Mouse (Mus musculus): ENCODE measurements around the gene Twist2. TPM values are rescaled to one million over a fixed set of nuclear protein-coding genes. Genes with fewer than 3 reads are reported as not detected.

Twist2 gene
- polyA plus RNA-seq, 1 experiment from 2014 or later = 17.9 TPM

- WGBS = 63% methylated on average over 4 of the region's 4 CpGs
- no peak overlapping the region for H3K27ac ChIP-seq
- no peak for DNase-seq (ENCODE audit: low spot score)
- H3K36me3 ChIP-seq = no peaks in the 10 kb centered on the region
- 0 out of 2 replicates have a peak, but pooled peaks cover 6% of the 10 kb centered on the region for H3K27me3 ChIP-seq (ENCODE audit: insufficient read depth, poor library complexity, severe bottlenecking)
- H3K4me1 ChIP-seq = peaks cover 4% of the 10 kb centered on the region; the same call in 1 of the 2 replicates
- H3K9me3 ChIP-seq = no peaks in the 10 kb centered on the region
- no peak overlapping the region for H3K4me3 ChIP-seq
Observed at GRCm38 (mm10) chr1:91779819-91780218, 21.4 kb upstream of the Twist2 start.

DNA sequence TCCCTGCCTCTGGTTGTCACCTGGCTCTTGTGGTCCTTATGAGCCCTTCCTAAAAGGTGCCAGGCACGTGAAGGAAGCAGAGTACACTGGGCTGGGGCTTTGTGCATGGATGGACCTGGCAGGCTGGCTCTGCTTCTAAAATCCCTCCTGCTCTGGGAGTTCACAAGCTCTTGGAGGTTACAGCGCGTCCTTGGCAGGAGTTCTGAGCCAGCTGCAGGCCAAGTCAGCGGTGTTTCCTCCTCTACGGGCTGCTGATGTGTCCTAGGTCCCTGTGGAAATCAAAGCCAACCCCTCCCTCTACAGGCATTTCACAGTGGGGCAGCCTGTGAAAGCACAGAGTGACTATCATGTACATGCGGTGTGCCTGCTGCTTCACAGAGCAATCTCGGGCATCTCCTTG is 20.1 kb upstream of the Twist2 start:
- Histone ChIP-seq H3K36me3 (no peaks in the 10 kb centered on the region), H3K4me3 (no peak overlapping the region), H3K9me3 (no peaks in the 10 kb centered on the region), H3K4me1 (peaks cover 4% of the 10 kb centered on the region; the same call in 1 of the 2 replicates), H3K27ac (no peak overlapping the region), H3K27me3 (ENCODE audit: insufficient read depth, poor library complexity, severe bottlenecking) (0 out of 2 replicates have a peak, but pooled peaks cover 6% of the 10 kb centered on the region)
- WGBS = 73% methylated on average over 7 of the region's 7 CpGs
- no peak for DNase-seq (ENCODE audit: low spot score)

- 0 out of 2 replicates have a peak, but pooled peaks cover 6% of the 10 kb centered on the region for H3K27me3 ChIP-seq (ENCODE audit: insufficient read depth, poor library complexity, severe bottlenecking)
- WGBS = 73% methylated on average over 3 of the region's 3 CpGs
- H3K4me3 ChIP-seq = no peak overlapping the region
- DNase-seq (ENCODE audit: low spot score) = no peak
- no peaks in the 10 kb centered on the region for H3K9me3 ChIP-seq
- no peak overlapping the region for H3K27ac ChIP-seq
- H3K36me3 ChIP-seq = no peaks in the 10 kb centered on the region
- H3K4me1 ChIP-seq = peaks cover 4% of the 10 kb centered on the region; the same call in 1 of the 2 replicates
Observed at GRCm38 (mm10) chr1:91784162-91784561, 17.1 kb upstream of the Twist2 start.

- peaks cover 37% of the 10 kb centered on the region for H3K4me1 ChIP-seq
- no peaks in the 10 kb centered on the region for H3K9me3 ChIP-seq
- no peak for DNase-seq (ENCODE audit: low spot score)
- H3K27me3 ChIP-seq (ENCODE audit: insufficient read depth, poor library complexity, severe bottlenecking) = peaks cover 68% of the 10 kb centered on the region
- H3K27ac ChIP-seq = no peak overlapping the region
- 44% methylated on average over 3 of the region's 3 CpGs for WGBS
- no peak overlapping the region for H3K4me3 ChIP-seq
- H3K36me3 ChIP-seq = no peaks in the 10 kb centered on the region
Observed at GRCm38 (mm10) chr1:91799323-91799722, 1.9 kb upstream of the Twist2 start.

GRCm38 (mm10) chr1:91800348-91800747 is 913 bp upstream of the Twist2 start:
- H3K9me3 ChIP-seq = no peaks in the 10 kb centered on the region
- H3K4me3 ChIP-seq = peak overlapping the region; percentile 70
- no peak for DNase-seq (ENCODE audit: low spot score)
- H3K36me3 ChIP-seq = no peaks in the 10 kb centered on the region
- WGBS = 39% methylated on average over 13 of the region's 13 CpGs
- H3K4me1 ChIP-seq = peaks cover 37% of the 10 kb centered on the region
- H3K27me3 ChIP-seq (ENCODE audit: insufficient read depth, poor library complexity, severe bottlenecking) = peaks cover 77% of the 10 kb centered on the region
- peak overlapping the region; percentile 82 for H3K27ac ChIP-seq

- H3K27ac ChIP-seq = peak overlapping the region; percentile 82
- WGBS = 3% methylated on average over 45 of the region's 45 CpGs
- H3K4me1 ChIP-seq = peaks cover 37% of the 10 kb centered on the region
- no peaks in the 10 kb centered on the region for H3K36me3 ChIP-seq
- no peak for DNase-seq (ENCODE audit: low spot score)
- H3K9me3 ChIP-seq = no peaks in the 10 kb centered on the region
- peaks cover 79% of the 10 kb centered on the region for H3K27me3 ChIP-seq (ENCODE audit: insufficient read depth, poor library complexity, severe bottlenecking)
- H3K4me3 ChIP-seq = peak overlapping the region; percentile 70
Observed at GRCm38 (mm10) chr1:91801844-91802366, 644 bp downstream of the Twist2 start.

DNA sequence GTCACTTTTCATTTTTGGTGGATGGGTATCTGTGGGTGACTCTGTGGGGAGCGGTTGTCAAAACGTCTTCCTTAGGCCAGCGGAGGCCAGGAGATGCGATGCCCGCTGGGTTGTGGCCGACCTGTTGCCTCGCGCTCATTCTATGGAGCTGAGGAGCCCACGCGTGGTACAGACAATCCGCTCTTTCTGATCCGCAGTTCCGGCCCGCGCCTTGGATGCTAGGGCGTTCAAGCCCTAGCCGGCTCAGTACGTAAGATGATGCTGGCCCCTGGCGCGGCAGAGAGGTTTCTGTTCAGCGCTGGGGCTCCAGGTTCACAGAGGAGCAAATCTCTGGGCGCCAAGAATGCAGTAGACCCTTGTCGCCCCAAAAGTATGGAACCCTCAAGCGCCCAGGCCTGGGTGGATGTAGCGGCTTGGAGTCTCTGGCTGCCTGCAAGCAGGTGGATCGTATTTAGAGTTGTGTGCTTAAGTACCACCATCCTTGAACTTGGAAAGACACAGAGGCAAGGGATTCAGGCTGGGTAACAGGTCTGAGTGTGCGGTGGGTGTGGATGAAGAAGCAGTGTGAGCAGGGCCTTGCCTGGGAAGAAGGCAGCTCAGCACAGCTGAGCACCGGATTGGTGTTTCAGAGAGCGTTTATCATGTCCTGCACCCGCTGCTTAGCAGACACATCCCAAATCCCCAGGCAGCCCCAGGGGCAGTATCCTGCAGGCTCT is 1.3 kb downstream of the Twist2 start:
- Histone ChIP-seq H3K27me3 (ENCODE audit: insufficient read depth, poor library complexity, severe bottlenecking) (peaks cover 73% of the 10 kb centered on the region), H3K9me3 (no peaks in the 10 kb centered on the region), H3K4me1 (peaks cover 43% of the 10 kb centered on the region), H3K27ac (peak overlapping the region; percentile 82), H3K36me3 (no peaks in the 10 kb centered on the region), H3K4me3 (peak overlapping the region; percentile 70)
- WGBS = 8% methylated on average over 30 of the region's 30 CpGs
- DNase-seq (ENCODE audit: low spot score) = no peak

DNA sequence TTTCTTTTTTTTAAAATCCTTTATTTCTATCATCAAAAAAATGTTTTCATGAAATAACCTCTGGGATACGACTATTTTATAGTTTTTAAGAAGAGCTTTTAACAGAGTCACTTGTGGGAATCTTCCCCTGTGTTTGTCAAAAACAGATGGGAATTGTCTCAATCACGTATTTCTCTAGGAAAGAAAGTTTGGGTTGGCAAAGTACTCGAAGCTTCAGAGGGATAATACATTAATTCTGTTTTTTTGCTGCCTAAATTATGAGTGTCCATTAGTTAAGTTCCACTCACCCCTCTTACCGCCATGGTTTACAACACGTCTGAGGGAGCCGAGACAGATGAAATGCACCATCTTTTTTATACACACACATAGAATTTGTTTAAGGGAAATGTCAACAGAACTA is 2.2 kb downstream of the Twist2 start:
- Histone ChIP-seq H3K4me3 (no peak overlapping the region), H3K9me3 (no peaks in the 10 kb centered on the region), H3K4me1 (peaks cover 45% of the 10 kb centered on the region), H3K27ac (no peak overlapping the region), H3K36me3 (no peaks in the 10 kb centered on the region), H3K27me3 (ENCODE audit: insufficient read depth, poor library complexity, severe bottlenecking) (peaks cover 67% of the 10 kb centered on the region)
- 73% methylated on average over 6 of the region's 6 CpGs for WGBS
- DNase-seq (ENCODE audit: low spot score) = no peak

DNA sequence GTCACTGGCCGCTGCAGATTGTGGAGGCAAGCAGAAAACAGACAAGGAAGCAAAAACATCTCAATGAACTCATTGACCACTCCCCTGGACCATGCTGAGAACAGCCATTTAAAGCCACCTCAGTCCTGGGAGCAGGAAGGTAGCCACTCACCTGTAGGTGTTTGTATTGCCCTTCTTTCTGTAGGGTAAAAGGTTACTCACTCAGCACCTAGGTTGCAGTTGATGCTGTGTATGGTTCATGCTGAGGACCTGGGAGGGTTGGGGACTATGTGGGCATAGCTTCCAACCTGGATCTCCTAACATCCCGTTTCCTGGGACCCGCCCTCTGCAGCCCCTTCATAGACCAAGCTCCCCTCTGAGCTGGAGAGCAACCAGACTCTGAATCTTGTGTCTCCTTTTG is 14.8 kb downstream of the Twist2 start:
- no peak for DNase-seq (ENCODE audit: low spot score)
- no peaks in the 10 kb centered on the region for H3K9me3 ChIP-seq
- H3K4me3 ChIP-seq = no peak overlapping the region
- peaks cover 5% of the 10 kb centered on the region for H3K27me3 ChIP-seq (ENCODE audit: insufficient read depth, poor library complexity, severe bottlenecking)
- peaks cover 6% of the 10 kb centered on the region for H3K4me1 ChIP-seq
- H3K27ac ChIP-seq = no peak overlapping the region
- 78% methylated on average over 3 of the region's 3 CpGs for WGBS
- H3K36me3 ChIP-seq = no peaks in the 10 kb centered on the region

DNA sequence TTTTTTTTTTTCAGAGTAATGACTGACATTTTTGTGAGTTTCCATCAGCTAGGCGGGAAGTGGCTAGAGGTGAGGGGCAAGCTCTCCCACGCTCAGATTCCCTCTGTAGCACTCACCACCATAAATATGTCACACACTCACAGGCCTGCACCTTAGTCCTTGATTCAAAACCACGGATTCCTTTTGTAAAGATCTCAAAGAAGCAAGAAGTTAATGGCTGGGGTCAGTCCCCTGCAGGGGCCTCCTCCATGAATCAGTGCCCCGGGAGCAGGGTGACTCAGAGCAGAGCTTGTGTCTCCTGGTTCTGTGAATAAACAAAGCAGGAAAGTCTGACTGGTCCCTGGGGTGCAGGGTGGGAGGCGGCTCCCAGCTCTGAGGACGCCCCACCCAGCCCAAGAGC is 15.3 kb downstream of the Twist2 start:
- WGBS = 37% methylated on average over 6 of the region's 6 CpGs
- no peaks in the 10 kb centered on the region for H3K9me3 ChIP-seq

GRCm38 (mm10) chr1:91819237-91819636 is 18.0 kb downstream of the Twist2 start:
- Histone ChIP-seq H3K4me1 (peaks cover 17% of the 10 kb centered on the region), H3K27ac (no peak overlapping the region), H3K27me3 (ENCODE audit: insufficient read depth, poor library complexity, severe bottlenecking) (peaks cover 11% of the 10 kb centered on the region), H3K9me3 (no peaks in the 10 kb centered on the region), H3K4me3 (no peak overlapping the region), H3K36me3 (no peaks in the 10 kb centered on the region)
- WGBS = 56% methylated on average over 9 of the region's 9 CpGs
- no peak for DNase-seq (ENCODE audit: low spot score)

More for the DNA sequence above, 15.3 kb downstream of the Twist2 start:
- Histone ChIP-seq H3K27me3 (ENCODE audit: insufficient read depth, poor library complexity, severe bottlenecking) (peaks cover 10% of the 10 kb centered on the region), H3K4me1 (peaks cover 6% of the 10 kb centered on the region), H3K4me3 (no peak overlapping the region), H3K27ac (no peak overlapping the region; the same call in 1 of the 2 replicates), H3K36me3 (no peaks in the 10 kb centered on the region)
- no peak for DNase-seq (ENCODE audit: low spot score)

DNA sequence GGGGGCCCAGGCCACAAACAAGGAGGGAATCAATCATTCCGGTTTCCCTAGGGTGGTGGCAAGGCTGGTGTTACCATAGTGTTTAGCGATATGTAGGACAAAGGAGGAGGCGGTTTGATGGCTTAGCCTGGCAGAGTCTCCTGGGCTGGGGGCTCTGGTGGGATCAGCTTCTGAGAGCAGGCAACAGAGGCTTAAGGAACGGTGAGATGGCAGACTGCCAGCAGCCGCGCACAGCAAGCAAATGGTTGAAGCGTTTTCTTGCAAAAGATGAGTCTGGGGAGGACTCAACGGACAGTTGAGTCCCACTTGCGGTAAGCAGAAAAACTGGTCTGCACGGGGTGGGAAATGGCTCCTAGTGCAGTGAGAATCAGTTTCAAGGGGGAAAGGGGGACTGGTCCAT is 19.3 kb downstream of the Twist2 start:
- no peak overlapping the region for H3K4me3 ChIP-seq
- WGBS = 85% methylated on average over 10 of the region's 10 CpGs
- DNase-seq (ENCODE audit: low spot score) = no peak
- no peak overlapping the region for H3K27ac ChIP-seq
- no peaks in the 10 kb centered on the region for H3K36me3 ChIP-seq
- H3K4me1 ChIP-seq = peaks cover 30% of the 10 kb centered on the region
- H3K9me3 ChIP-seq = no peaks in the 10 kb centered on the region
- H3K27me3 ChIP-seq (ENCODE audit: insufficient read depth, poor library complexity, severe bottlenecking) = peaks cover 11% of the 10 kb centered on the region

GRCm38 (mm10) chr1:91822316-91822824 is 21.1 kb downstream of the Twist2 start:
- Histone ChIP-seq H3K27me3 (ENCODE audit: insufficient read depth, poor library complexity, severe bottlenecking) (peaks cover 13% of the 10 kb centered on the region), H3K4me1 (peaks cover 40% of the 10 kb centered on the region), H3K36me3 (no peaks in the 10 kb centered on the region), H3K9me3 (no peaks in the 10 kb centered on the region), H3K4me3 (no peak overlapping the region), H3K27ac (no peak overlapping the region)
- no peak for DNase-seq (ENCODE audit: low spot score)
- WGBS = 77% methylated on average over 4 of the region's 4 CpGs
